Mouse (Mus musculus): ENCODE results near the gene Igdcc4.

The Igdcc4 gene

GRCm38 (mm10) chr9:65109132-65110072 lies 8.1 kb downstream of the Igdcc4 start:
- no peak for DNase-seq (ENCODE audit: low read depth, low spot score)

DNA sequence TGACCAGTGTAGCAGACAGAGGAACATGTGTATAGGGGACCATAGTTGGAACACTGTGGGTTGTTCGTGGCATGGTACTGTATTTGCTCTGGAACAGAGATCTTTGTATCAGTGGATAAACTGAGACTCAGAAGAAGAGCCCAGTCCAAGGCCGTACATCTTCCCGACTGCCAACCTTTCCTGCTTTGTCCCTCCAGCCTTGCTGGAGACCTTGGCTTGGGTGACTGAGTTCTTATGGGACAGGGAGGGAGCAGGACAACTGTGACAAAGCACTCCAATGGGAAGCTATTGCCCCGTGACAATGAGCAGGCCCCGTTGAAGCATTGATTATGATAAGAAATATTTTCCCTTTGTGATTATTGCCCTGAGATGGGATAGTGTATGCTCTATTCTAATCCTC lies 10.4 kb downstream of the Igdcc4 start:
- DNase-seq (ENCODE audit: low read depth, low spot score): no peak

GRCm38 (mm10) chr9:65113694-65114093 lies 12.4 kb downstream of the Igdcc4 start:
- DNase-seq (ENCODE audit: low read depth, low spot score): no peak

- DNase-seq (ENCODE audit: low read depth, low spot score): no peak
Measured at GRCm38 (mm10) chr9:65115891-65116290, 14.6 kb downstream of the Igdcc4 start.

DNA sequence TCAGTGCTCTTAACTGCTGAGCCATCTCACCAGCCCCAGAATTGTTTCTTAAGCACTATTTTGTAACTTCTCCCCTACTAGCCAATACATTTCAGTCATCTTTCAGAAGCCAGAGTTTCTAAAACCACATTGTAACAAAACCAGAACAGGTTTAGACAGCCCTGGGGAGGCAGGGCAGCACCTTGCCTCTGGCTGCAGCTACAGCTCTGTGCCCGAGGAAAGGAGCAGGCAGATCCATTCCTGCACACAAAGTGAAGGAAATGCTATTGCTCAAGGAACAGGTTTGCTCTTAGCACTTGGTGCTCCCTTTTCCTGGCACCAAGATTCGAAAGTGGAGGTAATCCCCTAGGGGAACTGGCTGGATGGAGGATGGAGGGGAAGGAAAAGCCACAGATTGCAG lies 16.2 kb downstream of the Igdcc4 start:
- DNase-seq (ENCODE audit: low read depth, low spot score): no peak

- DNase-seq (ENCODE audit: low read depth, low spot score): no peak
Measured at GRCm38 (mm10) chr9:65120935-65121334, 19.6 kb downstream of the Igdcc4 start.

DNA sequence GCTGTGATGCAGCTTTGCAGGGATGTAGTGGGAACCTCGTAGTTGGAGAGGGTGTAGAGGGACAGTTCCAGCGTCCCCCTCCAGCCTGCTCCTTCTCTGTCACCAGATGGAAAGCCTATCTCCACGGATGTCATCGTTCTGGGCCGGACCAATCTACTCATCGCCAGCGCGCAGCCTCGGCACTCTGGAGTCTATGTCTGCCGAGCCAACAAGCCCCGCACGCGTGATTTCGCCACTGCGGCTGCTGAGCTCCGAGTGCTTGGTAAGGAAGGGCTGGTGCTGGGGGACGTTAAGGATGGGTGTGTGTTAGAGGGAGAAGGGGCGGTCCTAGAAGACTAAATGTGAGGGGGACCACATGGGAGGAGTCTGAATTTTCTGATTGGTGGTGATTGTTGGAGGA lies 21.3 kb downstream of the Igdcc4 start:
- DNase-seq (ENCODE audit: low read depth, low spot score): no peak

GRCm38 (mm10) chr9:65123552-65124168 lies 22.4 kb downstream of the Igdcc4 start:
- no peak for DNase-seq (ENCODE audit: low read depth, low spot score)

GRCm38 (mm10) chr9:65128123-65128815 lies 27.0 kb downstream of the Igdcc4 start:
- peak; percentile 62 for DNase-seq (ENCODE audit: low read depth, low spot score)

DNA sequence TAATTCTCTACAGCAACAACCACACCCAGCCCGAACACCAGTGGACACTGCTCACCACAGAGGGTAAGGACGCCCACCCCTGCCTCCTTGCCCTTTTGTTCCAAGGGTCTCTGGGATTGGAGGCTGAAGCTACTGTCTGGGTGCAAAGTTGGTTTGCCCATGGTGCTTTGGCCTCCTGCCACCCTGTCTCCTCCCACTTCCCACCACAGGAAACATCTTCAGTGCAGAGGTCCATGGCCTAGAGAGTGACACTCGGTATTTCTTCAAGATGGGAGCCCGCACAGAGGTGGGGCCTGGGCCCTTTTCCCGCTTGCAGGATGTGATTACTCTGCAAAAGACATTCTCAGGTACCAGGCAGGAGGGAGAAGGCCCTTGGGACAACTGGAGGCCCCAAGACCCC lies 30.4 kb downstream of the Igdcc4 start:
- DNase-seq (ENCODE audit: low read depth, low spot score): no peak

DNA sequence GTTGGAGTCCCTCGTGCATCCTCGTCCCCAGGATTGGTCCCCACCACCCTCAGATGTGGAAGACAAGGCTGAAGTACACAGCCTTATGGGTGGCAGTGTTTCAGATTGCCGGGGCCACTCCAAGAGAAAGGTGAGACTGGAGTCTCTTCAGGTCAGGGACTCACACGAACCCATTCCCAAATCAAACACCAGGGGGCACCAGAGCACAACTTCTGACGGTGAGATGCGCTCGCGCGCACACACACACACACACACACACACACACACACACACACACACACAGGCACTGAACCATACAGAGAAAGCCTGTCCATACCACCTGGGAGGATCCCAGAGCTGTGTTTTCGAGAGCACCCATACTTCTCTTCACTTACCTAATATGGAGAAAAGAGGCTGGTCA lies 32.5 kb downstream of the Igdcc4 start:
- peak; percentile 56 for DNase-seq (ENCODE audit: low read depth, low spot score)

- no peak for DNase-seq (ENCODE audit: low read depth, low spot score)
Measured at GRCm38 (mm10) chr9:65135126-65135525, 33.8 kb downstream of the Igdcc4 start.

- no peak for DNase-seq (ENCODE audit: low read depth, low spot score)
Measured at GRCm38 (mm10) chr9:65140491-65140890, 39.2 kb downstream of the Igdcc4 start.

GRCm38 (mm10) chr9:65140936-65141305 lies 39.6 kb downstream of the Igdcc4 start, which contains the start of gene Igdcc3:
TSS of gene Igdcc3 (plus strand) at chr9:65141189.
- DNase-seq (ENCODE audit: low read depth, low spot score): peak; percentile 42

DNA sequence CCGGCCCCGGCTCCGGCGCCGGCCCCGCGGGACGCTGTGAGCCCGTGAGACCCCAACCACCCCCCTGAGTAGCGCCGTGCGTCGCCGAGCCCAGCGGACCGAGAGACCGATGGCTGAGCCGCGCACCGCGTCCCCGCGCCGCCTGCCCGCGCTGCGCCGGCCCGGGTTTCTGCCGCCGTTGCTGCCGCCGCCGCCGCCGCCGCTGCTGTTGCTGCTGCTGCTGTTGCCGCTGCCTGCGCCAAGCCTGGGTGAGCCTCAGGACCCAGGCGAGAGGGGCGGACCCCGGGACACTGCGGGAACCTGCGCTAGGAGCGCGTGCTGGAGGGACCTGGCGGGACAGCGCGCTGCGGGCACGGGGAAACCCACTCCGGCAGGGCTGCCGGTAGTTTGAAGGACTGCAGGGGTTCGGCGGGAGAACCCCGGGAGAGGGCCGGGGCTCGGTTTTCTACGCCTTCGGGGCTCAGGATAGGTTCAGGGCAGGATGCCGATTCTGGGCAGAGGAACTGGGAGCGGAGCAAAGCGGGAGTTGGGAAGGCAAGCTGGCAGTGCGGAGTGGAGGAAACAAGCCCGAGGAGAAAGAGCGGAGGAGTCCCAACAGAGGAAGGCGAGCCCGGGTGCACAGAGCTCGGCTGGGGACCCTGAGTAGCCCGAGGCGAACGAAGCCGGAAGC lies 40.2 kb downstream of the Igdcc4 start:
- peak; percentile 55 for DNase-seq (ENCODE audit: low read depth, low spot score)

- no peak for DNase-seq (ENCODE audit: low read depth, low spot score)
Measured at GRCm38 (mm10) chr9:65141976-65142318, 40.7 kb downstream of the Igdcc4 start.

DNA sequence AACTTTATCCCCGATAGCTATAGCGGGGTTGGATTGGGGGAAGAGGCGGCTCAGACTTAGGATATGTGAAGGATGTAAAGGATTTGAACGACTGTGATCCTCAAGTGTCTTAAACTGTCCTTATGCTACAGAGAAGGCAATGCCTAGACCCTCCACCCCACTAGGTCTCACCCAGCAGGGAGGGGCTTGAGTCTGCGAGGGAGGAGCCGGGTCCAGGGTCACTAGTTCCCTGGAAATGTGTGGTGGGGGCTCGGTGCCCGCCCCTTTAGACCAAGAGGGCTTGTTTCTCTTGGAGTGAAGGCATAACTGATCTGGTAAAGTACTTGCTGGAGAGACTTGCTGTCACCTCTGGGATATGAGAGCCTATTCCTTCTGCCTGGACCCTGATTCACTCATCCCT lies 41.1 kb downstream of the Igdcc4 start:
- DNase-seq (ENCODE audit: low read depth, low spot score): no peak

- DNase-seq (ENCODE audit: low read depth, low spot score): no peak
Measured at GRCm38 (mm10) chr9:65146001-65146400, 44.7 kb downstream of the Igdcc4 start.

DNA sequence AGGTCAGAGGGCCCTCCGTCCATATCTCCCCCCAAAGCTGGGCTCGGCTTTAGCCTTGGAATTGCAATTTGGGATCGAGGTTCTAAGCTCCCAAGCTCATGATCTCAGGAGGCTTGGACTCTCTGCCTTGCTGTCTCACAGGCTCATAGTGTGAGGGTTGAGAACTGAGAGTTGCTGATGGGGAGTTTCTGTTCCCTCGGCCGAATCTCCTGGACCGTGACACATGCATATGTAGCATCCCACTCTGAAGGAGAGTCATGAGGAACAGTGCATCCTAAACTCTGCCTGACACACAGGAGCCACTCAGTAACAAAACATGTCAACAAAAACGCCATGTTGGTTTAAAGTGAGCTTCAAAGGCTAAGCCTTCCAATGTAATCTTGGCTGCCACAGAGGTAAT lies 47.2 kb downstream of the Igdcc4 start:
- DNase-seq (ENCODE audit: low read depth, low spot score): no peak

DNA sequence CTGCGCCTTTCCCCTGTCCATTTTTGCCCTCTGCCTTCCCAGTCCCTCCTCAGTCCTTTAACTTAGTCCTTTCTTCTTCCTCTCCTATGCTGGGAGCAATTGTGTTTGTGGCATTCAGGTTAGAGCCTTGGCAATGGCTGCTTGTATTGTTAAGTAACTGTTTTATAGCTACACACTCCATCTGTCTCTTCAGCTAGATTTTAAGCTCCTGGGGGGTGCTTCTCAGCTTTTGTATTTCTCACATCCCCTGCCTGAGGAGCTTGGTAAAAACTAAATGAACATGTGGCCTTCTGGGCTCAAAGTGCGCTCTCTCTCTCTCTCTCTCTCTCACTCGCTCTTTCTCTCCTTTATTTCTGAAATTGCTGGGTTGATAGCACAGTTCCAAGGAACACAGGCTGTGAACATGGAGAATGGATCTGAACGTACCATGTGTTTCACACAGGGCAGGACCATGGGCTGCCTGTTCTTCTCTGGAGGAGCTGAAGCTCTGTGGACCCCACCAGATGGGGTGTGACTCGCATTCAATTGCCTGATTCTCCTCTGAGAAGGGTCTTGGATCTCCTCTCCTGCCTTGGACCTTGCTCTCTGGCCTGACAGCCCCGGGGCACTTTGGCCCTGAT lies 51.5 kb downstream of the Igdcc4 start:
- DNase-seq (ENCODE audit: low read depth, low spot score): no peak

DNA sequence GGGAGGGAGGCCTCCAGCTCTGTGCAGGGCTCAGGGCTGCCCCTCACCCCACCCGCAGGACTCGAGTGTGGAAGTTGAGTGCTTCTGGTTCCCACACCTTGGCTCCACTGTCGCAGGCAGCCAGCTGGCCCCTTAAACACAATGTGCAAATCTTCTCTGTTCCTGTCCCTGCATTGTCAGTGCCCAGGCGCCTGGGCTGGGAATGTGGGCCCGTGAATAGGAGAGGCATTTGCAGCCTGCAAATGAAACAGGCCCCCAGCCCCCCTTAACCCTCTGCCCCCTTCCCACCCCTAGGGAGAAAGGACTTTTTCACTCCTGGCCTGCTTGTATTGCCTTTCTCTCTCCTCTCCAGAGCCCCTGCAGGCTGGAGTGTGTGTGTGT lies 52.0 kb downstream of the Igdcc4 start:
- DNase-seq (ENCODE audit: low read depth, low spot score): no peak

All from WW6 (cell line).